Mouse (Mus musculus) midbrain, embryonic 12.5 days (tissue): Measurements from ENCODE around the gene Ripk3. TPM values are rescaled to one million over a fixed set of nuclear protein-coding genes. Genes with fewer than 3 reads are reported as not detected.
"Not testable (repeated sequence)": the region's sequence is repeated elsewhere in the genome, so short reads cannot be mapped to it uniquely, and the experiment has no call there.

Experiments
- ATAC-seq: fragments of 200-750 bp; cut with Nextera tagmentation; 2 replicates; pipeline ENCODE4 v1.8.0; 2017; ENCODE audit warnings: low read depth, moderate TSS enrichment, moderate library complexity; ENCODE audit not compliant: low FRiP score
- H3K27ac ChIP-seq: fragments of 300-500 bp; sonication (generic); replicated peaks from 2 replicates; pipeline ENCODE4 v1.5.1; 2016; ENCODE audit warnings: mild to moderate bottlenecking
- H3K27me3 ChIP-seq: fragments of 300-500 bp; sonication (generic); 2 replicates; pipeline ENCODE4 v1.6.1; 2016; ENCODE audit warnings: mild to moderate bottlenecking
- H3K36me3 ChIP-seq: fragments of 300-500 bp; sonication (generic); 2 replicates; pipeline ENCODE4 v1.6.1; 2016
- H3K4me1 ChIP-seq: fragments of 300-500 bp; sonication (generic); 2 replicates; pipeline ENCODE4 v1.6.1; 2016
- H3K4me2 ChIP-seq: fragments of 300-500 bp; sonication (generic); replicated peaks from 2 replicates; pipeline ENCODE4 v1.6.1; 2016; ENCODE audit warnings: mild to moderate bottlenecking, moderate library complexity
- H3K4me3 ChIP-seq: fragments of 300-500 bp; sonication (generic); 2 replicates; pipeline ENCODE4 v1.5.1; 2016; ENCODE audit warnings: mild to moderate bottlenecking
- H3K9ac ChIP-seq: fragments of 300-500 bp; sonication (generic); replicated peaks from 2 replicates; pipeline ENCODE4 v1.6.1; 2016; ENCODE audit warnings: mild to moderate bottlenecking, moderate library complexity
- H3K9me3 ChIP-seq: fragments of 300-500 bp; sonication (generic); 2 replicates; pipeline ENCODE4 v1.6.1; 2016; ENCODE audit warnings: mild to moderate bottlenecking
- WGBS: fragments of 180-500 bp; shearing (Covaris S2); methylation state at CpG from one replicate; pipeline ENCODE4 v1.1.7; 2016; 5-methylcytosine and 5-hydroxymethylcytosine counted together
- polyA plus RNA-seq: library from polyadenylated mRNA; unstranded; fragments of >200 nt; fragmentation: Nextera tagmentation; extraction: Ambion mirVana; gene quantifications from 2 replicates; pipeline ENCODE4 v1.2.1, GENCODE M21; 2016

Ripk3 gene
- polyA plus RNA-seq, 1 experiment from 2014 or later: 8.3 TPM

DNA sequence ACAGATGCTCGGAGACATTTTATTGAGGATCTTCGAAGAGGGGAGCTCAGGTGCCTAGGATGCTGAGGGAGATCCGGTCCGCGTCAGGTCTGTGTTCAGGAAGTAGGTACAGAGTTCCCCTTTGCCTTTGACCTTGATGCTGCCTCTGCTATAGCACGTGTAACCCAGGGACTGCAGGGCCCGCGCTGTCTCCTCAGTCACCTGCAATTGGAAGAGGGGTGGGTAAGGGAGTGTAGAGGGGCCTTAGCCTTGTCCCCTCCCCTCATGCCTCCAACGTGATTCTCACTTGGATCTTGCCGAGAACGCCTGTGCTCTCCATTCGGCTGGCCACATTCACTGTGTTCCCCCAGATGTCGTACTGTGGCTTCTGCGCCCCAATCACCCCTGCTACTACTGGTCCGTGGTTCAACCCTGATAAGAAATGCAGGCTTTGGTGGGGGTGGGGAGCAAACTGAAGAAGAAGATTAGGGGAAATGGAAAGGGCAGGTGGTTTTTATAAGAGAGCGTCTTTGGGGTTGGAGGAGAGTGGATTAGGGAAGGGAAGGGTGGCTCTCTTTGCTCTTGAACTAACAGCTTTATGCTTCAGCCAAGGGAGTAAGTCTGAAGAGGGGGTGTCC is 19.5 kb downstream of the Ripk3 start:
- Histone ChIP-seq H3K27me3 (peaks cover 79% of the 10 kb centered on the region), H3K4me3 (no peak overlapping the region), H3K27ac (no peak overlapping the region), H3K4me1 (peaks cover 9% of the 10 kb centered on the region), H3K9ac (no peak overlapping the region), H3K36me3 (no peaks in the 10 kb centered on the region), H3K9me3 (no peaks in the 10 kb centered on the region), H3K4me2 (no peak overlapping the region)
- no peak for ATAC-seq
- WGBS: 77% methylated on average over 16 of the region's 16 CpGs

DNA sequence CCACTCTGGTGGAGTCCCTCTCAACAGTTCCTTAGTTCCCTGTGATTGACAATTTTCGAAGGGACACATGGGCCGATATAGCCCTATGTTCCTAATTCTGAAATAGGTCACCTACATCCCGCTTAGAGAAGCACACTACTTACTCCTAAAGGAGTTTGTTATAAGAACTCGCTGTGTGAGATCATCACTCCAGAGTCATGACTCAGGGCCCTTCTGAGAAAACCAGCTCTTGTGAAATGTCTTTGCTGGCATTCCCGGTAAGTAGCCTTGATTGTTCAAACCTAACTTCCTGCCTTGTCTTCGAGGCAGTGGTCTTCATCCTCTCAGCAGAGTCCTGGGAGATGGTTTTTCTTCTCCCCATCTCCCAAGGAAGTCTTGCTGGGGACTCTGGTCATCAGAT is 20.1 kb downstream of the Ripk3 start:
- Histone ChIP-seq H3K4me2 (no peak overlapping the region), H3K4me3 (no peak overlapping the region), H3K27me3 (peaks cover 78% of the 10 kb centered on the region), H3K36me3 (no peaks in the 10 kb centered on the region), H3K27ac (no peak overlapping the region), H3K4me1 (peaks cover 9% of the 10 kb centered on the region), H3K9ac (no peak overlapping the region), H3K9me3 (no peaks in the 10 kb centered on the region)
- ATAC-seq: no peak
- 90% methylated on average over 6 of the region's 6 CpGs for WGBS

- peak; percentile 56 for ATAC-seq
- Histone ChIP-seq H3K4me2 (peak overlapping the region; percentile 73), H3K36me3 (no peaks in the 10 kb centered on the region), H3K27ac (no peak overlapping the region), H3K4me3 (peak overlapping the region; percentile 44), H3K9ac (peak overlapping the region; percentile 57), H3K27me3 (peaks cover 80% of the 10 kb centered on the region), H3K4me1 (peaks cover 11% of the 10 kb centered on the region), H3K9me3 (no peaks in the 10 kb centered on the region)
- 13% methylated on average over 52 of the region's 52 CpGs for WGBS
Measured at GRCm38 (mm10) chr14:55767519-55768414, 20.9 kb downstream of the Ripk3 start.

DNA sequence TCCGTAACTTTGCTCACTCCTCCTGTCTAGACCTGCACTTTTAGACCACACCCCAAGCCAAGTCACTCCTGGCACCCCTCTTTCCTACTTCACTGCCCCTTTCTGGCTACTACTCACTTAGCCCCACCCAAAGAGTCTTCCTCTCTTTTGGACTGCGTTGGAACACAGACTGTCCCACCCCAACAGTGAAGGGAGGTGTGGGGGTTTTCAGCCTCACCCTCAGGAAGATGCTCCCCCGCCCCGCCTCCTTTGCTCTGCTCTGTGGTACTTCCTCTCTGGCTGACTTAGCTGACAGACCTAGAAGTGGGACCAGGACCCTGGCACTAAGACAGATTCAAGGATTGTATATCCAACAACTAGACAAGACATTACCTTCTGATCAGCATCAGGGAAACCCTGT is 23.0 kb downstream of the Ripk3 start, which contains the start of gene Ltb4r1:
TSS of gene Ltb4r1 (plus strand) at position 267 of the 400 bp plus-strand sequence.
- no peaks in the 10 kb centered on the region for H3K36me3 ChIP-seq
- 66% methylated on average over 4 of the region's 4 CpGs for WGBS
- H3K4me3 ChIP-seq: no peak within 1 kb of the TSS
- no peak within 1 kb of the TSS for H3K4me2 ChIP-seq
- H3K9ac ChIP-seq: no peak within 1 kb of the TSS
- H3K4me1 ChIP-seq: peaks cover 23% of the 10 kb centered on the region
- H3K9me3 ChIP-seq: no peaks in the 10 kb centered on the region
- H3K27ac ChIP-seq: no peak within 1 kb of the TSS
- peaks cover 91% of the 10 kb centered on the region for H3K27me3 ChIP-seq
- no peak for ATAC-seq

DNA sequence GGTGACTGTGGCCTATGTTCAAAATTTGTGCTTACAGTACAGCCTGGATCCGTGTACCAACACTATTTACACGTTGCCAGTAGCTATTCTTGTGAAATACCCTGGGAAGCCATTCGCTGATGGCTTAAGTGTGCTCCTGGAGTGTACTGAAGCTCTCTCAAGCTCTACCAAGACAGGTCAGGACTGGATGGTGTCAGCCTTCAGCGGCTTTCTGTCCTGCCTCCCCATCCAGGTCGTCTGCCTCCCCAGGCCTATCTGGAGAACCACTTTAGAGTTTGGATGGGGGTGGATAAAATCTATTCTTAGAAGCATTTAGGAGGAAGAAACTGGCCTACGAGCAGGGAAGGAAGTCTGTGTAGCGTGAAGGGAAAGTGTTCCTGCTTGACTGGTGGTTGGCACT is 25.5 kb downstream of the Ripk3 start:
- Histone ChIP-seq H3K4me3 (no peak overlapping the region), H3K9ac (no peak overlapping the region), H3K4me1 (peaks cover 22% of the 10 kb centered on the region), H3K36me3 (no peaks in the 10 kb centered on the region), H3K27me3 (peaks cover 76% of the 10 kb centered on the region), H3K9me3 (no peaks in the 10 kb centered on the region), H3K27ac (no peak overlapping the region), H3K4me2 (no peak overlapping the region)
- 69% methylated on average over 7 of the region's 7 CpGs for WGBS
- ATAC-seq: no peak

DNA sequence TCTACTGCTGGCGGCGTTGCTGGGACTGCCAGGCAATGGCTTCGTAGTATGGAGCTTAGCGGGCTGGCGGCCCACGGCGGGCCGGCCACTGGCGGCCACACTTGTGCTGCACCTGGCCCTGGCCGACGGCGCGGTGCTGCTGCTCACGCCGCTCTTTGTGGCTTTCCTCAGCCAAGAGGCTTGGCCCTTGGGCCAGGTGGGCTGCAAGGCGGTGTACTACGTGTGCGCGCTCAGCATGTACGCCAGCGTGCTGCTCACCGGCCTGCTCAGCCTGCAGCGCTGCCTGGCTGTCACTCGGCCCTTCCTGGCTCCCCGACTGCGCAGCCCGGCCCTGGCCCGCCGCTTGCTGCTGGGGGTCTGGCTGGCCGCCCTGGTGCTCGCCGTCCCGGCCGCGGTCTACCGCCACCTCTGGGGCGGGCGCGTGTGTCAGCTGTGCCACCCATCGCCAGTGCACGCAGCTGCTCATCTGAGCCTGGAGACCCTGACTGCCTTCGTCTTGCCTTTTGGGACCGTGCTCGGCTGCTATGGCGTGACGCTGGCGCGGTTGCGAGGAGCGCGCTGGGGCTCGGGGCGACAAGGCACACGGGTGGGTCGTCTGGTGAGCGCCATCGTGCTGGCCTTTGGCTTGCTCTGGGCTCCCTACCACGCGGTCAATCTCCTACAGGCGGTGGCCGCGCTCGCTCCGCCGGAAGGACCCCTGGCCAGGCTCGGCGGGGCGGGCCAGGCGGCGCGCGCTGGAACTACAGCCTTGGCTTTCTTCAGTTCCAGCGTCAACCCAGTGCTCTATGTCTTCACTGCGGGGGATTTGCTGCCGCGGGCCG is 26.5 kb downstream of the Ripk3 start:
- Histone ChIP-seq H3K4me1 (peaks cover 14% of the 10 kb centered on the region), H3K27me3 (peaks cover 67% of the 10 kb centered on the region), H3K4me2 (peak overlapping the region; percentile 95), H3K9me3 (no peaks in the 10 kb centered on the region), H3K27ac (0 out of 2 replicates have a peak overlapping the region, but pooled peaks have one; percentile 12), H3K9ac (peak overlapping the region; percentile 69), H3K36me3 (no peaks in the 10 kb centered on the region), H3K4me3 (peak overlapping the region; percentile 53)
- under 1% methylated on average over 77 of the region's 77 CpGs for WGBS
- peak; percentile 76 for ATAC-seq

DNA sequence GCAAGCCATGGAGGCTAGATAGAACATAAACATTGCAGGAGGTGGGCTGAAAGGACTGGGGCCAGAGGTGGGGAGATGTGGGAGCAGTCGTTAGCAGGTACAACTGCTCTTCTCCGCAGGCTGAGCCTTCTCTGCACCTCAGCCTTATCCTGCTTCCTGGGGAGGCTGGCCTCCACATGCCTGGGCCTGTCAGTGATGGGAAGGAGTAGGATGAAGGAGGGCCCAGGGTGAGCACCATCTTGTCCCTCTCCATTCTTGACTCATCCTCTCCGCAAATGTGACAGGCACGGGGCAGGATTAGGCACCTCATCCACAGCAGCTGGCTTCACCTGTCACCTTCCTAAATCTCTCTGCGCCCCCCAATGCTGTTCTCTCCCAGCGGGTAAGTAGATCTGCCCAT is 27.5 kb downstream of the Ripk3 start, which contains the start of gene Ltb4r2:
TSS of gene Ltb4r2 (plus strand) at position 266 of the 400 bp plus-strand sequence.
- ATAC-seq: no peak
- Histone ChIP-seq H3K4me1 (peaks cover 14% of the 10 kb centered on the region), H3K4me3 (peak within 1 kb of the TSS; percentile 53), H3K36me3 (peaks cover 1% of the 10 kb centered on the region; the same call in 1 of the 2 replicates), H3K4me2 (peak within 1 kb of the TSS; percentile 95), H3K9ac (peak within 1 kb of the TSS; percentile 69), H3K9me3 (no peaks in the 10 kb centered on the region), H3K27me3 (peaks cover 58% of the 10 kb centered on the region), H3K27ac (0 out of 2 replicates have a peak within 1 kb of the TSS, but pooled peaks have one; percentile 12)
- 78% methylated on average over 6 of the region's 6 CpGs for whole genome bisulfite sequencing

DNA sequence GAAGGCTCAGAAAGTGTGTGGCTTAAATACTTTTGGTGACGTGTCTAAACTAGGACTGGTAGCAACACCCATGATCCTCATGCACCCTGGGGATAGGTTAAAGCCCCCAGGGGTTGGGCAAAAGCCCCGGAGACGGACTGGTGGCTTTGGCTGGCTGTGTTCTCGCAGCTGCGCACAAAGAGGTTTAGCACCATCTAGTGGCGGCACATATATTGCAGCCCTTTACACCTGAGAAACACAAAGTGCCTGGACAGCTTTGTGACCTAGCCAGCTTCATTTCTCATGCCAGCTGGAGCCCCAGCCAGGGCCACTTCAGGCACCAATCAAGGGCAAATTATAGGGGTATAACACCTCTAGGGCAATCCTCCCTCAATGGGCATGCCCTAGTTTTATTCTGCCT is 28.5 kb downstream of the Ripk3 start:
- not testable (repeated sequence) for H3K9me3 ChIP-seq, H3K9ac ChIP-seq, H3K4me3 ChIP-seq, H3K27ac ChIP-seq
- peak overlapping the region; percentile 34 for H3K4me2 ChIP-seq
- H3K4me1 ChIP-seq: peaks cover 14% of the 10 kb centered on the region
- peaks cover 11% of the 10 kb centered on the region for H3K36me3 ChIP-seq
- WGBS: 0% methylated on average over 6 of the region's 6 CpGs
- peaks cover 48% of the 10 kb centered on the region for H3K27me3 ChIP-seq
- ATAC-seq: peak; percentile 28

- no peak for ATAC-seq
- peaks cover 14% of the 10 kb centered on the region for H3K4me1 ChIP-seq
Measured at GRCm38 (mm10) chr14:55758363-55758784, 30.3 kb downstream of the Ripk3 start, which contains the start of gene Cideb. TSS of gene Cideb (minus strand) at chr14:55758458.

DNA sequence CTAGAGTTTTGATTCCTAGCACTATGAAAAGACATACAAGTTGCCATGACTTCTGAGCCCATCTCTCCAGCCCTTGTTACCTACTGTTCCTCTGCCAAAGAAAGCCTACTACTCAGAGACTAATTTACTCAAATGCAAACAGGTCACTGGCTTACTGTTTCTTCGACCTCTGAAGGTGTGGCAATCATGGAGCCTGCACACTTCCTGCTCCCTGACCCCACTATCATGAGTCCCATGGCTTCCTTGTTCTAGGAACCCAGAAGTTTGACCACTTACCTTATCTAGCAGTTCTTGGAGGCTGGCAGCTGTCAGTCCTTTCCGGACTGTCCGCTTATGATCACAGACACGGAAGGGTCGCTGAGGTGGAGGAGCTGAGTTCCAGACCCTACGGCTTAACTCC is 31.1 kb downstream of the Ripk3 start:
- peaks cover 10% of the 10 kb centered on the region for H3K4me1 ChIP-seq
- ATAC-seq: no peak
- 89% methylated on average over 6 of the region's 6 CpGs for WGBS

More at GRCm38 (mm10) chr14:55758363-55758784, 30.3 kb downstream of the Ripk3 start, which contains the start of gene Cideb:
- Histone ChIP-seq H3K36me3 (peaks cover 29% of the 10 kb centered on the region), H3K27me3 (peaks cover 32% of the 10 kb centered on the region), H3K9me3 (no peaks in the 10 kb centered on the region), H3K9ac (no peak within 1 kb of the TSS), H3K27ac (no peak within 1 kb of the TSS), H3K4me2 (no peak within 1 kb of the TSS), H3K4me3 (no peak within 1 kb of the TSS)
- 18% methylated on average over 8 of the region's 8 CpGs for WGBS

DNA sequence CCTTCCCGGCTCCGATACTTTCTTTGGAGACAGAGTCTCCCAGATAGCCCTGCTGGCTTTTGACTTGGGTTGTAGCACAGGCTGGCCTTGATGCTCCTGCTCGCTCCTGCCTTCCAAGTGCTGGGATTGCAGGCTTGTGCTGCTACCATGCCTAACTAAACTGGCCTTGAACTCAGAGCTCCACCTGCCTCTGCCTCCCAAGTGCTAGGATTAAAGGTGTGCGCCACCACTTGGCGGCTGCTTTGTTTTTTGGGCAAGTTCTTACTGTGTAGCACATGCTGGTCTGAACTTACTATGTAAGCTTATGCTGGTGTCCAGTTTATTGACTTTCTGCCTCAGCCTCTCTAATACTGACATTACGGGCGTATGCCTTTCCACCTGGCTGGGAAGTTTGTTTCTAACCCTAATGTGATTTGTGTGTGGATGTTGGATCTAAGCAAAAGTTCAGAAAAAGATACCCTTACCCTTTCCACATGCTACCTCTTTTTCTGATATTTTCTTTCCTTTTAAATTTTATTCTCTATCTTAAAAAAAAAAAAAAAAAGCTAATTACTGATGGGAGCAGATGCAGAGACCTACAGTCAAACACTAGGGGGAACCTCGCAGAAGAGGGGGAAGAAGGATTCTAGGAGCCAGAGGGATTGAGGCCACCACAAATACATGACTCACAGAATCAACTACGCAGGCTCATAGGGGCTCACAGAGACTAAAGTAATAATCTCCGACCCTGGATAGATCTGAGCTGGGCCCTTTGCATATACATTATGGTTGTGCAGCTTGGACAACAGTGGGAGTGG is 41.4 kb downstream of the Ripk3 start:
- H3K9ac ChIP-seq: no peak overlapping the region
- H3K4me3 ChIP-seq: peak overlapping the region; percentile 92; the same call in 1 of the 2 replicates
- WGBS: 93% methylated on average over 10 of the region's 10 CpGs

More for the DNA sequence above, 31.1 kb downstream of the Ripk3 start:
- H3K27ac ChIP-seq: no peak overlapping the region
- H3K9me3 ChIP-seq: no peaks in the 10 kb centered on the region
- no peak overlapping the region for H3K4me3 ChIP-seq
- no peak overlapping the region for H3K9ac ChIP-seq
- H3K27me3 ChIP-seq: peaks cover 24% of the 10 kb centered on the region
- no peak overlapping the region for H3K4me2 ChIP-seq
- peaks cover 37% of the 10 kb centered on the region for H3K36me3 ChIP-seq

More for the DNA sequence above, 41.4 kb downstream of the Ripk3 start:
- Histone ChIP-seq H3K27me3 (no peaks in the 10 kb centered on the region), H3K9me3 (no peaks in the 10 kb centered on the region), H3K36me3 (peaks cover 39% of the 10 kb centered on the region), H3K4me1 (peaks cover 29% of the 10 kb centered on the region), H3K4me2 (peak overlapping the region; percentile 96; the same call in 1 of the 2 replicates), H3K27ac (no peak overlapping the region)
- ATAC-seq: no peak
